Comparison of ENCODE assay signal across 25 mouse cellular contexts in genomic region chr12:69824881-69825597, GRCm38 (mm10). TPM values are rescaled to one million over a fixed set of nuclear protein-coding genes. Genes with fewer than 3 reads are reported as not detected.
DNase-seq lines count a peak whose midpoint lies in the region; ATAC-seq lines count a peak whose summit lies in the region.
"Had no signal": no experiment of that assay in that cellular context is flagged by ENCODE, and none has a peak within 500 bp of the region (broad histone marks: within the 10 kb centered on the region; RNA-seq: fewer than 3 reads in every experiment).

No protein-coding gene starts in this region.

- no peak for ATAC-seq in liver, embryonic 13.5 days (ENCODE audit: low read depth)
- ATAC-seq in liver, embryonic 12.5 days: no peak
- peak; percentile 91 for ATAC-seq in inflammation-experienced regulatory T-cells, adult 6 months
- ATAC-seq: forebrain, embryonic 13.5 days; midbrain, embryonic 15.5 days had no signal

- H3K27me3 ChIP-seq in liver, embryonic 13.5 days: no peaks in the 10 kb centered on the region
- no peaks in the 10 kb centered on the region for H3K27me3 ChIP-seq in liver, embryonic 12.5 days (replicated peaks)
- H3K27me3 ChIP-seq: embryonic facial prominence, embryonic 13.5 days; forebrain, embryonic 13.5 days; midbrain, embryonic 15.5 days; neural tube, embryonic 13.5 days had no signal

- intact Hi-C loops in gastrocnemius, postnatal 14 days (cut with DNase I; ENCODE audit: low total_unique reads): no loop called here

- H3K27ac ChIP-seq in liver, embryonic 13.5 days: peak overlapping the region; percentile 30; the same call in 1 of the 2 replicates
- no peak overlapping the region for H3K27ac ChIP-seq in liver, embryonic 12.5 days
- H3K27ac ChIP-seq: embryonic facial prominence, embryonic 13.5 days; forebrain, embryonic 13.5 days; gastrocnemius, adult 2 months; heart, embryonic 10.5 days; layer of hippocampus, adult 2 months; midbrain, embryonic 15.5 days; neural tube, embryonic 13.5 days had no signal

- no peak overlapping the region for H3K9ac ChIP-seq in liver, embryonic 13.5 days
- no peak overlapping the region for H3K9ac ChIP-seq in liver, embryonic 12.5 days
- H3K9ac ChIP-seq: embryonic facial prominence, embryonic 13.5 days; forebrain, embryonic 13.5 days; lung, embryonic 14.5 days; midbrain, embryonic 15.5 days; neural tube, embryonic 13.5 days had no signal

- H3K4me3 ChIP-seq in liver, embryonic 13.5 days (replicated peaks): no peak overlapping the region
- H3K4me3 ChIP-seq in liver, embryonic 12.5 days: no peak overlapping the region
- H3K4me3 ChIP-seq: embryonic facial prominence, embryonic 13.5 days; forebrain, embryonic 13.5 days; gastrocnemius, adult 2 months; heart, embryonic 10.5 days; layer of hippocampus, adult 2 months; midbrain, embryonic 15.5 days; neural tube, embryonic 13.5 days had no signal

- peaks cover 88% of the 10 kb centered on the region for H3K36me3 ChIP-seq in liver, embryonic 13.5 days
- H3K36me3 ChIP-seq in liver, embryonic 12.5 days: peaks cover 90% of the 10 kb centered on the region

- H3K4me2 ChIP-seq in liver, embryonic 13.5 days: no peak overlapping the region
- no peak overlapping the region for H3K4me2 ChIP-seq in liver, embryonic 12.5 days
- H3K4me2 ChIP-seq: embryonic facial prominence, embryonic 13.5 days; forebrain, embryonic 13.5 days; lung, embryonic 14.5 days; midbrain, embryonic 15.5 days; neural tube, embryonic 13.5 days had no signal

- H3K9me3 ChIP-seq in liver, embryonic 13.5 days (replicated peaks): no peaks in the 10 kb centered on the region
- H3K9me3 ChIP-seq in liver, embryonic 12.5 days (replicated peaks): no peaks in the 10 kb centered on the region
- H3K9me3 ChIP-seq: embryonic facial prominence, embryonic 13.5 days; forebrain, embryonic 13.5 days; heart, embryonic 10.5 days; midbrain, embryonic 15.5 days; neural tube, embryonic 13.5 days had no signal

- no peaks in the 10 kb centered on the region for H3K4me1 ChIP-seq in liver, embryonic 13.5 days (replicated peaks)
- no peaks in the 10 kb centered on the region for H3K4me1 ChIP-seq in liver, embryonic 12.5 days
- H3K4me1 ChIP-seq: embryonic facial prominence, embryonic 13.5 days; midbrain, embryonic 15.5 days; neural tube, embryonic 13.5 days had no signal

- peak; percentile 43 for DNase-seq in adrenal gland, adult 2 months
- no peak for DNase-seq in adrenal gland, adult 8-10 months
- no peak for DNase-seq in liver, embryonic 13.5 days
- peak; percentile 63 for DNase-seq in CD4-positive, CD25-positive, alpha-beta regulatory T cell, adult 2 months (ENCODE audit: low read depth, low spot score)
- no peak for DNase-seq in spleen, postnatal 10 days (ENCODE audit: low spot score in 2 of 2)
- DNase-seq in gastrocnemius, postnatal 14 days: no peak
- DNase-seq: cerebellum, adult 8-10 months; cerebellum, postnatal 36 days; embryo, embryonic 11 days; gastrocnemius, adult 2 months; heart, postnatal 14 days; kidney, adult 18-20 months; kidney, postnatal 25 days; layer of hippocampus, postnatal 36 days; lung, embryonic 14.5 days; lung, postnatal 4 days; thymus, adult 18-20 months had no signal

- 83% methylated on average over 9 of the region's 9 CpGs for WGBS in liver, embryonic 13.5 days (ENCODE audit: insufficient replicate concordance)
- WGBS in liver, embryonic 12.5 days (ENCODE audit: insufficient replicate concordance): 88% methylated on average over 9 of the region's 9 CpGs

RNA-seq across cellular contexts. Expression of gene Cdkl1, which starts 34.0 kb away (rescaled TPM):
- total RNA-seq in adrenal gland, adult 2 months (2021): 1 to 10 TPM; 1.3 to 2.6 TPM
- polyA plus RNA-seq in adrenal gland, adult 2 months (2012; rRNA removed): 0.27 and 0.42 TPM in 2 replicates
- total RNA-seq in adrenal gland, adult 8-10 months (2022): 1 to 10 TPM; 2.1 to 9.3 (median 5.1) TPM
- polyA plus RNA-seq in liver, embryonic 13.5 days (2015; fragmentation: Nextera tagmentation; extraction: Ambion mirVana): 1.3 and 1.8 TPM in 2 replicates
- 0.67 and 0.74 TPM in 2 replicates for polyA plus RNA-seq in liver, embryonic 12.5 days (2016; fragmentation: Nextera tagmentation; extraction: Ambion mirVana)
- polyA plus RNA-seq in inflammation-experienced regulatory T-cells, adult 6 months (2017; shearing (Covaris generic)): not detected
- under 1 TPM; 0.72 to 0.84 TPM for total RNA-seq in gastrocnemius, postnatal 14 days (2021)

Comparison
In these comparisons a context has a peak if more than half of its experiments do, and no peak if none do; other contexts are left out.
1. DNase-seq: peak in adrenal gland, adult 2 months (single experiment) and CD4-positive, CD25-positive, alpha-beta regulatory T cell, adult 2 months (single experiment); none in adrenal gland, adult 8-10 months (single experiment), liver, embryonic 13.5 days (single experiment), spleen, postnatal 10 days (0 of 2) and gastrocnemius, postnatal 14 days (single experiment).